Mouse (Mus musculus) cerebellum, postnatal 36 days (tissue): ENCODE results near the gene Oxa1l.
"Not testable (repeated sequence)": the region's sequence is repeated elsewhere in the genome, so short reads cannot be mapped to it uniquely, and the experiment has no call there.

Experiments
- DNase-seq, 2 experiments: peaks; one replicate each; pipeline ENCODE4 v3.0.0; 2021 to 2022; ENCODE audit warnings: mixed read lengths in 2 of 2

Gene Oxa1l

GRCm38 (mm10) chr14:54360577-54361340 lies at the start of gene Oxa1l:
Oxa1l (plus strand) TSS chr14:54360834.
- peak; percentile 94 to 96 for DNase-seq

- no peak for DNase-seq
These were observed 48.9 kb upstream of the Oxa1l start for GRCm38 (mm10) chr14:54311763-54312162.

- DNase-seq: no peak
These were observed 38.9 kb upstream of the Oxa1l start for GRCm38 (mm10) chr14:54321556-54322376.

GRCm38 (mm10) chr14:54324486-54324885 lies 36.1 kb upstream of the Oxa1l start:
- no peak for DNase-seq

GRCm38 (mm10) chr14:54328548-54328947 lies 32.1 kb upstream of the Oxa1l start:
- no peak for DNase-seq

GRCm38 (mm10) chr14:54329201-54329600 lies 31.4 kb upstream of the Oxa1l start:
- no peak for DNase-seq

GRCm38 (mm10) chr14:54331178-54331577 lies 29.5 kb upstream of the Oxa1l start:
- DNase-seq: no peak

GRCm38 (mm10) chr14:54332176-54333074 lies 28.2 kb upstream of the Oxa1l start:
- no peak for DNase-seq

- DNase-seq: no peak
These were observed 27.0 kb upstream of the Oxa1l start for GRCm38 (mm10) chr14:54333452-54334189.

- DNase-seq: no peak
These were observed 19.8 kb upstream of the Oxa1l start for GRCm38 (mm10) chr14:54340836-54341235.

- not testable (repeated sequence) for DNase-seq
These were observed 18.8 kb upstream of the Oxa1l start for GRCm38 (mm10) chr14:54341807-54342206.

- DNase-seq: not testable (repeated sequence)
These were observed 9.7 kb upstream of the Oxa1l start for GRCm38 (mm10) chr14:54350773-54351541.

- DNase-seq: no peak
These were observed 8.3 kb upstream of the Oxa1l start for GRCm38 (mm10) chr14:54352314-54352713.

GRCm38 (mm10) chr14:54354406-54354805 lies 6.2 kb upstream of the Oxa1l start:
- DNase-seq: no peak

- no peak for DNase-seq
These were observed 2.5 kb downstream of the Oxa1l start for GRCm38 (mm10) chr14:54363156-54363555.

- no peak for DNase-seq
These were observed 4.5 kb downstream of the Oxa1l start for GRCm38 (mm10) chr14:54365026-54365645.

- DNase-seq: no peak
These were observed 5.9 kb downstream of the Oxa1l start for GRCm38 (mm10) chr14:54366581-54366980.

GRCm38 (mm10) chr14:54367429-54368060 lies 6.9 kb downstream of the Oxa1l start:
- DNase-seq: no peak

GRCm38 (mm10) chr14:54369372-54369771 lies 8.7 kb downstream of the Oxa1l start:
- no peak for DNase-seq

- DNase-seq: no peak
These were observed 10.0 kb downstream of the Oxa1l start for GRCm38 (mm10) chr14:54370595-54370994.
